In the genomic region with DNA sequence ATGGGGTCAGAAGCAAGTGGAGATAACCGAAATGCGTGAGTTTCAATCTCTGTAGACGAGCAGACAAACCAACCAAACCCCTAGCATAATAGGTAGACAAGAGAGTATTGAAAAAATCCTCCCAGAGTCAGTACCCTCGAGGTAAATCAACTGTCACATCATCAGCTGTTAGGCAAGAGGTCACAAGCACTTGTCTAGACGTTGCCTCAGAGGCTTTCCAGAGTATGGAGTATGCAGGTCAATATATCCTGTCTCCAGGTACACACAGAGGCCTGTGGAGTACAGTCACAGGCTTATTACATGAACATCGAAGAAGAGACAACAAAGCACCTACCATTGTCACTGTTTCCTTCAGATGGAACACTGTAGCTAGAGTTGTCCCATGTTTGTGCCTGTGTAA, we compare ENCODE assay signal across 28 mouse cellular contexts.
"Had no signal": no experiment of that assay in that cellular context is flagged by ENCODE, and none has a peak within 500 bp of the region (broad histone marks: within the 10 kb centered on the region; RNA-seq: fewer than 3 reads in every experiment).

No protein-coding gene starts in this region.

- H3K4me3 ChIP-seq: embryonic facial prominence, embryonic 10.5 days; embryonic facial prominence, embryonic 12.5 days; embryonic facial prominence, embryonic 13.5 days; embryonic facial prominence, embryonic 15.5 days; erythroblast, embryonic 14.5 days; forebrain, embryonic 10.5 days; forebrain, embryonic 12.5 days; forebrain, embryonic 13.5 days; forebrain, embryonic 15.5 days; gastrocnemius, adult 2 months; heart, adult 2 months had no signal

- H3K4me1 ChIP-seq: embryonic facial prominence, embryonic 15.5 days had no signal

- H3K27me3 ChIP-seq: embryonic facial prominence, embryonic 12.5 days; embryonic facial prominence, embryonic 13.5 days; embryonic facial prominence, embryonic 15.5 days; forebrain, embryonic 12.5 days; forebrain, embryonic 13.5 days; forebrain, embryonic 15.5 days had no signal

- H3K36me3 ChIP-seq: forebrain, embryonic 12.5 days had no signal

- H3K4me2 ChIP-seq: embryonic facial prominence, embryonic 12.5 days; embryonic facial prominence, embryonic 13.5 days; embryonic facial prominence, embryonic 15.5 days; forebrain, embryonic 12.5 days; forebrain, embryonic 13.5 days; forebrain, embryonic 15.5 days had no signal

- DNase-seq: cerebellum, adult 8-10 months; cerebellum, adult 9-10 months; cerebellum, adult 9-11 months; cerebellum, postnatal 10 days; cerebellum, postnatal 14 days; cerebellum, postnatal 25 days; cerebellum, postnatal 36 days; embryo, embryonic 11 days; forebrain, postnatal 0 days; gastrocnemius, adult 2 months; gastrocnemius, postnatal 10 days; gastrocnemius, postnatal 14 days; gastrocnemius, postnatal 25 days; gastrocnemius, postnatal 36 days; heart, adult 11 months; heart, adult 18-20 months; heart, adult 2 months had no signal

- H3K9me3 ChIP-seq: embryonic facial prominence, embryonic 10.5 days; embryonic facial prominence, embryonic 12.5 days; embryonic facial prominence, embryonic 13.5 days; embryonic facial prominence, embryonic 15.5 days; forebrain, embryonic 10.5 days; forebrain, embryonic 12.5 days; forebrain, embryonic 13.5 days; forebrain, embryonic 15.5 days had no signal

- H3K27ac ChIP-seq: embryonic facial prominence, embryonic 10.5 days; embryonic facial prominence, embryonic 12.5 days; embryonic facial prominence, embryonic 13.5 days; embryonic facial prominence, embryonic 15.5 days; forebrain, embryonic 10.5 days; forebrain, embryonic 12.5 days; forebrain, embryonic 13.5 days; forebrain, embryonic 15.5 days; gastrocnemius, adult 2 months; heart, adult 2 months had no signal

- ATAC-seq: forebrain, embryonic 13.5 days; forebrain, embryonic 14.5 days; forebrain, embryonic 15.5 days; forebrain, embryonic 16.5 days; forebrain, postnatal 0 days had no signal

- H3K9ac ChIP-seq: embryonic facial prominence, embryonic 12.5 days; embryonic facial prominence, embryonic 13.5 days; embryonic facial prominence, embryonic 15.5 days; forebrain, embryonic 12.5 days; forebrain, embryonic 13.5 days; forebrain, embryonic 15.5 days; forebrain, postnatal 0 days had no signal
